Mouse (Mus musculus) WW6 (cell line): ENCODE data around the gene Urgcp.

Experiments used
- DNase-seq: peaks from one replicate; pipeline ENCODE4 v3.0.0-alpha.2; 2013; ENCODE audit warnings: low read depth, low spot score

Urgcp gene

DNA sequence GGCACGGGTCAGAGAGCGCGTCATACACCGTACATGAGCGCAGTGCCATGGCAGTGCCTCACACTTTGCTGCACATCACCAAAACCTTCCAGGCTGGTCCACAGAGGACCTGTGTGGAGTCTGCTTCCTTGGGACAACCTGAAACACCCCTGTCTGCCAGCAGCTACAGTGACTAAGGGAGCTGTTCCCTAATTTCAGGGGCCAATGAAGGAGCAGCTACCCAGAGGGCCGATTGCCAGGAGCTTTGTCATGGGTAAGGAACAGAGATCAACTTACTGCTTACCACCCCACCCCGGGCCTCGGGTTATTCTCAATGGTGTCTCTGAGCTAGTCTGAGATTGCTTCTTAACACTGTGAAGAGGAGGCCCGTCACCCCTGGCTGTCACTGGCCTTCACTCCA lies 47.0 kb downstream of the Urgcp start:
- no peak for DNase-seq

DNA sequence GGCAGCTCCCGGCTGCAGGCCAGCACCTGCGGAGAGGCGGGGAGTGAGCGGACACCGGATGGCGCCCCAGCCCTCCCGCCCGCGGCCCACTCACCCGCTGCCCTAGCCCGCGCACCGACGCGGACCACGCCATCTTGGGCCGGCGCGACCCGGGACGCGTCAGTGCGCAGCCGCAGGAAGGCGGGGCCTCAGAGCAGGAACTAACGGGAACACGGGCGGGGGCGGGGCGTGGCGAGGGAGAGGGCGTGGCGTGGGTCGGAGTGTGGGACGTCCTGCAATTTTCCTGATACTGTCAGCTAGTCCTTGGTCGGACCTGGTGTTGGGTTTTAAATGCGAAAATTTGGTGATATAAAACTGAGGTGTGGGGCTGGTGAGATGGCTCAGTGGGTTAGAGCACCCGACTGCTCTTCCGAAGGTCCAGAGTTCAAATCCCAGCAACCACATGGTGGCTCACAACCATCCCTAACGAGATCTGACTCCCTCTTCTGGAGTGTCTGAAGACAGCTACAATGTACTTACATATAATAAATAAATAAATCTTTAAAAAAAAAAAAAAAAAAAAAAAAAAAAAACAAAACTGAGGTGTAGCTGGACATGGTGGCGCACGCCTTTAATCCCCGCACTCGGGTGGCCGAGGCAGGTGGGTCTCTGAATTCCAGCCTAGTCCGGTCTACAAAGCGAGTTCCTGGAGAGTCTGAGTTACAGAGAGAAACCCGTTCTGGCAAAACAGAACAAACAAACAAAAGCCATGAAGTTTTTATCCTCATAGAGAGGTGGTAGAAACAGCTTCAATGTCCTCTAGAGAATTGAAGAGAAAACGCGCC lies 54.4 kb downstream of the Urgcp start:
- peak; percentile 87 for DNase-seq

DNA sequence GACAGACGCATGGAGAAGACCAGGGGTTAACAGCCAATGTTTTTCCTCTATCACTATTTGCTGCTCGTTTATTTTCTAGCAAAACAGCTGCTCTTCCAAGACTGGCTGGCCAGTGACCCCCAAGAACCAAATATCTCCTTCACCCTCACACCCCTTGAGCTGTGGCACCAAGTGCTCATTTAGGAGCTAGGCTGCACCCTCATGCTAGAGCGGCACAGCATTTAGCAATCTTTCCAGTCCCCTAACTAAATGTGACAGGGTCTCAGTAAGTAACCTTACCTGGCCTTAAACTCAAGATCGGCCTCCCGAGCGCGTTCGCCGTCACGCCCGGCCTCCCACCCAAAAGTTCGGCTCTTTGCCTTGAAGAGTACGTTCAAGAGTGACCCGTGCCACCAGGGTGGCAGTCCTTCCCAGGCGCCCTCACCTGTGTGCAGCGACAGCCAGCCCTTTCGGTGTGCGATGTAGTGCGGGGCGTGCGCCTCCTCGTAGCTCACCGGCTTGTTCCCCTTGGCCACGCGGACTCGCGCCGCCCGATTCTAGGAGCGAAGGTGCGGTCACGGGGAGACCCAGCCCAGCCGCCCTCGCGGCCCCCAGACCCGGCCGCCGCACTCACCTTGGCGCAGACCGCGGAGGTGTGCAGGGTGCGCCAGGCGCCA lies 55.2 kb downstream of the Urgcp start:
- no peak for DNase-seq

DNA sequence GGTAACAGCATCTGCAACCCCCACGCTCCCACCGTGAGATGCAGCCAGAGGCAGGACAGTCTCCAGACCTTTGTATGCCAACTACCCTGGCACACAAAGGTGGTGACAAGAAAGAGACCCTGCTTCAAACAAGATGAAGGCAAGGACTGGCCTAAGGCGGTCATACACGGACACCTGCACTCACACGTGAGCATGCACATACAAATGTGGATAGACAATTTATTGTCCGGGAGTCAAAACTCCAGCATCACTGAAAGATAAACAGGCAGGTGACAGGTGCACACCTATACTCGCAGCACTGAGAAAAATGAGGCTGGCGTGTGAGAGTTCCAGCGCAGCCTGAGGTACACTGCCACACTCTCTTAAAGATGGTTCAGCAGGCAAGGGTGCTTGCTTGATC lies 56.2 kb downstream of the Urgcp start:
- DNase-seq: no peak

DNA sequence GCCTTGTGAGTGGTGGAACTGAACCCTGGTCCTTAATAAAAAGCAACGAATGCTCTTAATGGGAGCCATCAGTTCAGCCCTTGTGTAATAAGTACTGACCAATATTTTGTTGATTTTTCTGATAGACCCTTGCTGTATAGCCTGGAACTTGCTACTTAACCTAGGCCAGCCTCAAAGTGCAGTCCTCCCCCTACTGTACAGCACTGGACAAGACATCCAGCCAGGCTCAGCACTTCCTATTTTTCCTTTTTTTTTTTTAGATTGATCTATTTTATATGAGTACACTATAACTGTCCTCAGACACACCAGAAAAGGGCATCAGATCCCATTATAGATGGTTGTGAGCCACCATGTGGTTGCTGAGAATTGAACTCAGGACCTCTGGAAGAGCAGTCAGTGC lies 58.8 kb downstream of the Urgcp start:
- no peak for DNase-seq

DNA sequence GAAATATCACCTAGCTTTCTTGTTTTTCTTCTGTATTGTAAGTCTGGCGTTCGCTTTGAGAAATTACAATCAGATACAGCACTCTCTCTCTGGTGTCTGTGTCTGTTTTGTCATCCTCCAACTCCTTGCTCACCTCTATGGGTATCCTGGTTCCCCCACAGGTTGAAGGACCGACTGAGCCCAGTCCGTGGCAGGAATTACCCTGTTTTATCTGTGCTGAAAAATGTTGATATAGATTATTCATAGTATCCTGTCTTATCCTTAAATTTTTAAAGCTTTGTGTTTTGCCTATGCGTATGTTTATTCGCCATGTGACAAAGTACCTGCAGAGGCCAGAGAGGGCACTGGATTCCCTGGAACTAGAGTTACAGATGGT lies 59.2 kb downstream of the Urgcp start:
- no peak for DNase-seq

DNA sequence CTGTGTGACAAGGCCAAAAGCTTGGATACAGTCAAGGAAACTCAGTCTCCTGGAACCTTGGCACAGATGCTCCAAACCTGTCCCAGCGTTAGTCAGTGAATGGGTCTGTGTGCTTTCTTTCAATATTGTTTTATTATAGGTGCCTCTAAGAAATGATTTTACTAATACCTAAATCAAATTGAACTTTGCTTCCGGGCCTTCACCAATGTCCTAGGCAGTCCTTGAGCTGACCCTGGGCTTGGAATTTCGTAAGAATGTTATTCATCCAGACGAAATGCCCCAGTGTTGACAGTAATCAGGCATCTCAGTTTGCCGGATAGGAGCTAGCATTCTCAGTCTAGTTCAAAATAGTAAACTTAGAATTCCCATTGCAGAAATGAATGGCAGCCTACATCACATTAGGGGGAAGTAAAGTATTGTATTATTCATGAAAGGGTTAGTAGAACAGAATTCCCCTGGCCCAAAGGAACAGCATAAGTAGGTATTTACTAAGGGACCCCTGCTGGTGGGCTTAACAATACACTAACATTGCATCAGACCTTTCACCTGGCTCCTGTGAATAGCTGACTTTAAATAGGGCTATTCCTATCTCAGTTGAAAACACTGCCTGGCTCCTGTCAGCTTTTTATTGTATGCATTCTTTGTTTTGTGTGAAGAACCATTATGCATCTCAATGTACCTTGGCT lies 59.8 kb downstream of the Urgcp start:
- no peak for DNase-seq

DNA sequence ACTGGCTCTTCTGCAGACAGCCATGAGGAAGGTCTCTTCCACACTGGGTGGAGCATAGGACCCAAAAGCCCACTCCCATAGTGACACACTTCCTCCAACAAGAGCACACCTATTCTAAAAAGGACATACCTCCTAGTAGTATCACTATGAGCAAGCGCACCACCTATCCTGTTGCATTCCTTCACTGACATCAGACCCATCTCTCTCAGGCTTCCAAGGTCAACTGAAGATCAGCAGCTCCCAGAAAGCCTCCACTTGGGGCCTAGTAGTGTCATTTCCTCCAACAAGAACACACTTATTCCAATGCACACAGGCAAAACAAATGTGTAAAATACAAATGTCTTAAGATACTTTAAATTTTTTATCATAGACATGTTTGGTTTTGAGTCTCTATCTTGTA lies 60.4 kb downstream of the Urgcp start:
- DNase-seq: no peak

DNA sequence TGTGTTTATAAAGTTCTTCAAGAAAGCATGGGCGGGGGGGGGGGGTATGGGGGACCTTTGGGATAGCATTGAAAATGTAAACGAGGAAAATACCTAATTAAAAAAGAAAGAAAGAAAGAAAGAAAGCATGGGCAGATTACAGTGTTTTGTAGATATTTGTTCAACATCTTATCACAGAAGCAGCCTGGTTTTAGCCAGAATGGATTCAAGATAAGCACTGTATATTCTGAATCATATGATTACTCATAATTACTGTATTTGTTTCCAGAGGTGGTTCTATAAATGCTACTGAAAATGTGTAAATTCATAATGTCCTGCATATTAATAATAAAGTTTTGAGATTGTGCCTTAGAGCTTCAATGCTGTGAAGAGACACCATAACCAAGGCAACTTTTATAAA lies 60.9 kb downstream of the Urgcp start:
- no peak for DNase-seq

DNA sequence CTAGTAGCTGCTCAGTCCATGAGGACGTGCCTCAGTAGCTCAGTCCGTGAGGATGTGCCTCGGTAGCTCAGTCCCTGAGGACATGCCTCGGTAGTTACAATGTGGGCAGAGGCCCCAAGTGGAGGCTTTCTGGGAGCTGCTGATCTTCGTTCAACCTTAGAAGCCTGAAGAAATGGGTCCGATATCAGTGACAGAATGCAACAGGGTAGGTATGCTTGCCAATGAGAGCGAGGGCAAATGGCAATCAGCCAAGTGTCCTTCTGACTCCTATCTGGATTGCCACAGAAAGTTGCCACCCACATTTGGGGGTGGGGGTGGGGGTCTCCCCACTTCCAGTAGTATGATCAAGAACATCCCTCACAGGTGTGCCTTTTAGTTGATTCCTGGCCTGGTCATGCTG lies 61.4 kb downstream of the Urgcp start:
- DNase-seq: no peak

DNA sequence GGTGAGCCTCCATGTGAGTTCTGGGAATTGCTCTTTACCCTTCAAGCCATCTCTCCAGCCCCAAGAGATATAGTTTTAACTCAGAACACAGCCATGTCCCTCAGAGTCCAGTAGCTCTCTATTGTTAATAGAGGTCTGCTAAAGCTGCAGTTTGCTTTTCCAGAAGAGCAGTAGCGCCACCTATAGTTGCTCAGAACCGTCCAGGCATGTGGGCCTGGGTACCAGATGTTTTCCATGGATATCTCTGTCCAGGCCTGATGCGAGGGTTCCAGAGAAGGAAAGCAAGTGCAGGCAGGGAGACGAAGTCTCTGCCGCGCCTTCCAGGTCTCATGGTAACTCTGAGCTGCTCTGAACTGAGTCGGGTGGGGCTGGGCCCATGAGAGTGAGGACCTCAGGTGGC lies 70.4 kb downstream of the Urgcp start:
- DNase-seq: no peak

DNA sequence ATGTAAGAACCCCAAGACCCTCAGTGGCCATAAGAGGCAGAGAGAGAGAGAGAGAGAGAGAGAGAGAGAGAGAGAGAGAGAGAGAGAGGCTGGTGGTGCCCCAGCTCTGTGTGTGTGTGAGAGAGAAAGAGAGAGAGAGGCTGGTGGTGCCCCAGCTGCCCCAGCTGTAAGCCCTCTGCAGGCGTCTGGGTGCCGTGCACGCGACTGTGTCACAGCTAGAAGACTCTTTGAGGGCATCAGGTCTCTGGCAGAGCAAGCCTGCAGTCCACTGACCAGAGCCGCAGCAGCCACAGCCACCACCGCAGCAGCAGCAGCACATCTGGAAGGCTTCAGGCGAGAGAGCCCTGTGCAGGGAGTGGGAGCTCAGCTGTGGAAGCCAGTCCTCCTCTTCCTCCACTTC lies 77.9 kb downstream of the Urgcp start:
- no peak for DNase-seq

DNA sequence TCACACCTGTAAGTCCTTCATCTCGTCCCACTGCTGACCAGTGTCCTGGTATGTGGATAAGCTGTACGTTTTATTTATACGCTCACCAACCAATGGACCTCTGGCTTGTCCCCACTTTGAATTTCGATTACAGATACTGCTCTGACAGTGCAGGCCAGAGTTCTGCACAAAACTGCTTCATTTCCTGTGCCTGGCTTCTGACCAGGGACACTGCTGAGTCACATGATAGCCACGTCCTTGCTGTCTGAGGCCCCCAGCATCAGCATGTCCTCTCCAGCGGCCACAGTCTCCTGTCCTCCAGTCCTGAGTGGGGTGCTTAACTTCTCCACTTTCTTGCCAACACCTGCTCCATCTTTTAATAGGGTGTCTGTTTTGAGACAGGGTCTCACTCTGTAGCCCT lies 79.6 kb downstream of the Urgcp start:
- DNase-seq: no peak
